8 mouse cellular contexts compared by ENCODE assay signal in genomic region chr10:78160369-78161095, GRCm38 (mm10). TPM values are rescaled to one million over a fixed set of nuclear protein-coding genes. Genes with fewer than 3 reads are reported as not detected.
A peak's percentile ranks its signal among the peaks of the same experiment; 100 is the strongest.
DNase-seq lines count a peak whose midpoint lies in the region; ATAC-seq lines count a peak whose summit lies in the region.

No protein-coding gene starts in this region.

- no peaks in the 10 kb centered on the region for H3K27me3 ChIP-seq in midbrain, embryonic 12.5 days
- H3K27me3 ChIP-seq in midbrain, embryonic 14.5 days (ENCODE audit: control insufficient read depth, insufficient read depth, low read length), result no peaks in the 10 kb centered on the region

- DNase-seq in cerebellum, adult 8-10 months, result peak; percentile 34
- DNase-seq in cerebellum, postnatal 25 days, result no peak
- DNase-seq in midbrain, embryonic 14.5 days, result no peak
- DNase-seq in thymus, postnatal 10 days (ENCODE audit: low spot score in 2 of 2), result peak; percentile 65
- no peak for DNase-seq in urinary bladder, adult 2 months (ENCODE audit: low spot score)
- no peak for DNase-seq in left cerebral cortex, postnatal 36 days (ENCODE audit: low spot score in 2 of 2)

- intact Hi-C loops in left cerebral cortex, postnatal 36 days (cut with DNase I), result loop anchor here (5.0 kb wide), 1 partner anchor 133 kb away; no protein-coding TSS in a partner anchor

- no peak overlapping the region for H3K9ac ChIP-seq in midbrain, embryonic 12.5 days (replicated peaks)
- no peak overlapping the region for H3K9ac ChIP-seq in midbrain, embryonic 14.5 days (replicated peaks; ENCODE audit: low read length)

- peak; percentile 7; the same call in 1 of the 2 replicates for ATAC-seq in midbrain, embryonic 12.5 days (ENCODE audit: low FRiP score, low read depth)
- no peak for ATAC-seq in midbrain, embryonic 14.5 days (ENCODE audit: low FRiP score, low TSS enrichment)

- 90% methylated on average over 16 of the region's 16 CpGs for WGBS in midbrain, embryonic 12.5 days
- WGBS in midbrain, embryonic 14.5 days, result 90% methylated on average over 16 of the region's 16 CpGs
- 32% methylated on average over 16 of the region's 16 CpGs for WGBS in macrophage (ENCODE audit: missing documents)

- no peak overlapping the region for H3K4me2 ChIP-seq in midbrain, embryonic 12.5 days (replicated peaks)
- no peak overlapping the region for H3K4me2 ChIP-seq in midbrain, embryonic 14.5 days (ENCODE audit: low read length)

- no peaks in the 10 kb centered on the region for H3K9me3 ChIP-seq in midbrain, embryonic 12.5 days
- H3K9me3 ChIP-seq in midbrain, embryonic 14.5 days (ENCODE audit: control insufficient read depth, low read length), result no peaks in the 10 kb centered on the region

- H3K36me3 ChIP-seq in midbrain, embryonic 12.5 days, result peaks cover 43% of the 10 kb centered on the region
- peaks cover 33% of the 10 kb centered on the region for H3K36me3 ChIP-seq in midbrain, embryonic 14.5 days (ENCODE audit: control insufficient read depth, insufficient read depth, low read length)
- peaks cover 24% of the 10 kb centered on the region; the same call in 1 of the 2 replicates for H3K36me3 ChIP-seq in macrophage (ENCODE audit: inconsistent target)

- no peak overlapping the region for H3K27ac ChIP-seq in midbrain, embryonic 12.5 days (replicated peaks)
- no peak overlapping the region for H3K27ac ChIP-seq in midbrain, embryonic 14.5 days (replicated peaks; ENCODE audit: low read depth, low read length)
- H3K27ac ChIP-seq in macrophage, result peak overlapping the region; percentile 27

- H3K4me1 ChIP-seq in midbrain, embryonic 12.5 days, result peaks cover 8% of the 10 kb centered on the region
- H3K4me1 ChIP-seq in midbrain, embryonic 14.5 days (ENCODE audit: control insufficient read depth, insufficient read depth, low read length), result 0 out of 2 replicates have a peak, but pooled peaks cover 3% of the 10 kb centered on the region

- H3K4me3 ChIP-seq in midbrain, embryonic 12.5 days, result no peak overlapping the region
- H3K4me3 ChIP-seq in midbrain, embryonic 14.5 days (replicated peaks; ENCODE audit: low read depth, low read length), result no peak overlapping the region
- H3K4me3 ChIP-seq in macrophage (ENCODE audit: inconsistent target), result no peak overlapping the region

- no peaks in the 10 kb centered on the region for H3K79me2 ChIP-seq in macrophage (ENCODE audit: inconsistent target)

RNA-seq across cellular contexts. Expression of gene D10Jhu81e, which starts 9.1 kb away (rescaled TPM):
- 21.8 and 24.1 TPM in 2 replicates for polyA plus RNA-seq in midbrain, embryonic 12.5 days (2016; fragmentation: Nextera tagmentation; extraction: Ambion mirVana)
- 17.9 and 56.8 TPM in 2 replicates for polyA plus RNA-seq in midbrain, embryonic 14.5 days (2014; fragmentation: Nextera tagmentation; extraction: Ambion mirVana)
- total RNA-seq in macrophage (2018; cell fraction: chromatin; rRNA removed), result 10 to 100 TPM in 18 of 26 experiments, 1 to 10 TPM in 8; 4.3 to 35.5 (median 13.3) TPM
- 10 to 100 TPM; 20.5 to 40.4 (median 29.0) TPM for total RNA-seq in macrophage (2018; cell fraction: cytosol; rRNA removed)
- 10 to 100 TPM in 20 of 26 experiments, 1 to 10 TPM in 6; 8.2 to 30.6 (median 14.0) TPM for total RNA-seq in macrophage (2018; cell fraction: nucleus; rRNA removed)
- polyA plus RNA-seq in macrophage (2018), result 30.3 to 37.8 TPM (median 37.5 TPM) in 3 replicates
- polyA plus RNA-seq in urinary bladder, adult 2 months (2012; rRNA removed), result 76.4 and 90.3 TPM in 2 replicates
- 100 to 1,000 TPM; 108 to 123 TPM for total RNA-seq in left cerebral cortex, postnatal 36 days (2021)

RNA-seq across cellular contexts. Expression of gene Pwp2, which starts 24.4 kb away (rescaled TPM):
- 22.5 and 25.5 TPM in 2 replicates for polyA plus RNA-seq in midbrain, embryonic 12.5 days (2016; fragmentation: Nextera tagmentation; extraction: Ambion mirVana)
- 13.7 and 15.2 TPM in 2 replicates for polyA plus RNA-seq in midbrain, embryonic 14.5 days (2014; fragmentation: Nextera tagmentation; extraction: Ambion mirVana)
- 10 to 100 TPM in 7 of 26 experiments, 1 to 10 TPM in 19; 4.7 to 16.1 (median 8.9) TPM for total RNA-seq in macrophage (2018; cell fraction: chromatin; rRNA removed)
- total RNA-seq in macrophage (2018; cell fraction: cytosol; rRNA removed), result 1 to 10 TPM; 4.1 to 9.0 (median 6.9) TPM
- total RNA-seq in macrophage (2018; cell fraction: nucleus; rRNA removed), result 10 to 100 TPM in 4 of 26 experiments, 1 to 10 TPM in 22; 4.4 to 17.7 (median 7.3) TPM
- polyA plus RNA-seq in macrophage (2018), result 6.1 to 17.2 TPM (median 6.1 TPM) in 3 replicates
- 9.1 and 9.3 TPM in 2 replicates for polyA plus RNA-seq in urinary bladder, adult 2 months (2012; rRNA removed)
- 10 to 100 TPM; 18.9 TPM for total RNA-seq in left cerebral cortex, postnatal 36 days (2021)

Comparison
In these comparisons a context has a peak if more than half of its experiments do, and no peak if none do; other contexts are left out.
1. DNase-seq: peak in cerebellum, adult 8-10 months (single experiment) and thymus, postnatal 10 days (2 of 2); none in cerebellum, postnatal 25 days (0 of 2), midbrain, embryonic 14.5 days (single experiment), urinary bladder, adult 2 months (single experiment) and left cerebral cortex, postnatal 36 days (0 of 2).